Mouse (Mus musculus) right cerebral cortex, adult 2 months (tissue): ENCODE data around the gene Lao1.

Experiments
- DNase-seq, 2 experiments: peaks; one replicate each; pipeline ENCODE4 v3.0.0; 2021 to 2022; ENCODE audit warnings: low spot score in 2 of 2

The Lao1 gene

DNA sequence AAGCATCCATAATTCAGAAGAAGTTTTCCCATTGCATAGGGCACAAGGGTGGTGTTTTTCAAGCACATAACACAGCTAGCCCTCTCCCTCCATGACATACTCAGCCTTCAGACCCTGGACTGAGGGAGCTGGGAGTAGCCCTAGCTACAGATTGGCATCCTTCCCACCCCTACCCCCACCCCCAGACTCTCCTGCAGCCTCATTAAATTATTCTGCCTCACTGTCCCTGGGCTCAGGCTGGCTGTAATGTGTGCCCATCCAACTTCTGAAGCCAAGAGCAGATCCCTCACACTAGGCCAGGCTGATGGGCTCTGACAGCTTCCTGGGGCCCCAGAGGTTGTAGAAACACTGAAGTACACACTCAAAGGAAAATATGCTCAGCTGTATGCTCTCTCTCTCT lies 53.6 kb downstream of the Lao1 start:
- DNase-seq: no peak

DNA sequence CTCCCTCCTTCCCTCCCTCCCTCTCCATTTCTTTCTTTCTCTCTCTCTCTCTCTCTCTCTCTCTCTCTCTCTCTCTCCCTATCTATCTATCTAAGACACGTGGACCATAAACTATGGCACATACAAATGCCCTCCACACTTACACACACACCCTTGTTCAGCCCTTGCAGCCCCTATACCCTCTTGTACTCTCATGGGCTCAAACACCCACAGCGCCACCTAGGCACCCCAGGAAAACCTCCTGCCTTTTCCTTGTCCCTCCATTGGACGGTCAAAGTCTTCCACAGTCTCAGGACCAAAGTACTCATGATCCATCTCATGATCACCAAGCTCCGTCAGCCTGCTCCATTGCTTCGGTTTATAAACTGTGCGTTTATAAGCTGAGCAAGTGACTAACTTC lies 54.2 kb downstream of the Lao1 start:
- no peak for DNase-seq

DNA sequence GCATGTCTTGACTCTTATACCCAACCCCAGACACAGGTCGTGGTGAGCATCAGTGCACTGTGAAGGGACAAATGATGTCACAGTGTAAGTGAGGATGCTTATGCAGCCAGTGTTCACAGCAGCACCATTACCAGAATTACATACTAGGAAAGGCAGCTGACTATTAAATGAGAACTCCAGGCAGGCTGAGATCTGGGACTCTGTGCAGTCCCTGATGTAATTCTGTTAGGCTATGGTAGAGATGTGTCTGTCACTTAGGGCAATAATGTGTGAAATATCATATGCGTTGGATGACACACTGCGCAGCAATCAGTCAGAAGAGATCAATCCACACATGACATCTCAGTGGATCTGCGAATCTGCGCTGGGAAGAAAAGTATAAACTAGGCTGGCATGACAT lies 55.7 kb downstream of the Lao1 start:
- no peak for DNase-seq
